Mouse (Mus musculus) skeletal muscle tissue, adult 2 months (tissue): Measurements from ENCODE around the gene Lingo3.

Experiments
- DNase-seq: peaks from one replicate; pipeline ENCODE4 v3.0.0-alpha.2; 2012; ENCODE audit warnings: low read depth, low spot score

Gene Lingo3

DNA sequence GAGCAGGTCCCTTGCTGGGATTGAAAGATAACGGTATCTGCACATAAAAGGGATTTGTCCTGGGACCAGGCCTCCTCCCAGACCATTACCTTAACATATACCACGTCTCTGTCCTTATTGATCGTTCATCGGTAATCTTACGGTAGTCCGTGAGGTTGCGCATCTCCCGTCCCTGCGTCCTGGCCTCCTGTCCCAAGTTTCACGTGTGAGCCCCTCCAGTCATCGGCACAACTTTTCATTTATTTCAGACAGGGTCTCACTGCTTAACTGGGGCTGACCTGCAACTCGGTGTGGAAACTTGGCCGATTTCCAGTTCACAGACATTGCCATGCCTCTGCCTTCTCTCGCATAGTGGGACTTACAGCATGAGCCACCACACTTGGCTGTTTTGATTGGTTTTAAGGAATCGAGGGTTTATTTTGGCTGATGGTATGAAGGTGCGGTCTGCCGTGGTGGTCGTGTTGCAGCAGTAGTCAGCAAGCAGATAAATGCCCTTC, 44.7 kb downstream of the Lingo3 start:
- DNase-seq: peak; percentile 51

GRCm38 (mm10) chr10:80798150-80799006, 45.5 kb downstream of the Lingo3 start, which contains the start of the genes Sf3a2 and Plekhj1:
Gene Sf3a2, plus strand, starts transcription at chr10:80798198.
Gene Plekhj1, minus strand, starts transcription at chr10:80798626.
- peak; percentile 98 for DNase-seq

- DNase-seq: no peak
These were observed 46.4 kb downstream of the Lingo3 start for GRCm38 (mm10) chr10:80797186-80798149.

DNA sequence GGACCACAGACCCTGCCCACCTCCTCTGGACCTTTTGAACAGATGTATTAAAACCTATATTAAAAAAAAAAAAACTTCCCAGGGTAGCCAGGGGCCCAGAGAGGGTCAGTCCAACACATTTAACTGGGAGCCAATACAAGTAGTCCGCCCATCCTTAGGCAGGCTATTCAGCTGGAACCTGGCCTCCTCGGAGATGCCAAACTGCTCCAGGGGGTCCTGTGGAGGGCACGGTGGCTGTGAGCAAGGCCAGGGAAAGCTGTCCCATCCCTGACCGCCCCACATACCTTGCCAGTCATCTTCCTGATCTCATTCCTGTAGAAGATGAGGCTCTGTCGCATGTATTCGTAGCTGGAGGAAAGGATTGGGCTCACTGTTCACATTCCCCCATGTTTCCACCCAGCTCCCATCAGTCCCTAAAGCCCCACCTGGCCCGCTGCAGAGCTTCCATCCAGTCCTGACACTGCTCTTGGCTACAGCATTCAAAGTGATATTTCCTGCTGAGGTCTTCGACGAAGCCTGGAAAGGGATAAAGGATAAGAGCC, 47.5 kb downstream of the Lingo3 start:
- no peak for DNase-seq

GRCm38 (mm10) chr10:80794750-80795149, 49.1 kb downstream of the Lingo3 start:
- no peak for DNase-seq

- DNase-seq: no peak
These were observed 50.0 kb downstream of the Lingo3 start for GRCm38 (mm10) chr10:80793803-80794202.

- no peak for DNase-seq
These were observed 50.6 kb downstream of the Lingo3 start for GRCm38 (mm10) chr10:80793033-80793784.

GRCm38 (mm10) chr10:80792175-80793032, 51.4 kb downstream of the Lingo3 start:
- DNase-seq: no peak

DNA sequence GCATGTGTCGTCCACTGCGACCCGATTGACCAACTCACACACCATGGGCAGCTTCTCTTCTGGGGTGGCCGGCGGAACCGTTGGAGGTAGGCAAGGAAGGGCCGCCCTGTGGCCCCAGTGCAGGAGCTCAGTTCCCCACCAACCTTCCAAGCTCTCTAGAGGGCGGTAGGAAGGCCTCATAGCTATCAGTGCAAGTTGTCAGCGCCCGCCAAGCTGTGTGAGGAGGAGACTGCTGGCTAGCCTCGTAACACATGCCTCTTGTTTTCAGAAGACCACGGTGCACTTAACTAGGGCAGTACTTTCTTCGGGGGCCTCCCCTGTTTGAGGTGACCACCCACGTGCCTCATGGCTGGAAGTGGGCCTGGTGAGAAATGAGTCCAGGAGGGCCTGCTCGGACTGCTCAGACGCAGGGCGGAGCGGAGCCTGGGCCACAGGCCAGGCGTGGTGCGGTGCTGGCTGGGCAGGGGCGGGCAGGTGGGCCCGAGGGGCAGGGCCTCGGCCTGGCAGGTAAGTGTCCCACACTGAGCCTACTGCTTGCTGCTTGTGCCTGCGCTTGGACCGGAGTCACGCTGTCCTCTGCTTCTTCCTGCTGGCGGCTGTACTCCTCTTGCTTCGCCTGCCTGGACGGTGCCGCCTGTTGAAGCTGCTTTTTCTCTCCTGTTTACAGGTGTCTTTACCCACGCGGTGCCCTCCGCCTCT, 52.2 kb downstream of the Lingo3 start:
- no peak for DNase-seq

GRCm38 (mm10) chr10:80790761-80791404, 53.0 kb downstream of the Lingo3 start:
- DNase-seq: no peak

DNA sequence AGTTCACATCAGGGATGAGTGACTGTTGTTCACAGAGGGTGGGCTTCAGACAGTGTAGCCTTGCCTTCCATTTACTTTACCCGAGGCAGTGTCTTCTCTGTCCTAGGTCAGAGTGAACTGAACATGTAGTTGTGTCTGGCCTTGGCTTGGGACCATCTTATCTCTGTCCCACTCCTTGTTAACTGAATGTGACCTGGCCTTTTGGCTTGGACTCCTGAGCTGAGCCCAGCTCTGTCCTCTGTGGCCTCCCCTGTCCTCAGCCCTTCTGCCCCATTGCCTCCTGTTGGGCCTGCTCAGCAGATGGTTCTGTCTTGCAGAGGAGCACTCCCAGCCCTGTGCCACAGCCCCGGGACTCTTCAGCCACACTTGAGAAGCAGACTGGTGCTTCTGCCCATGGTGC, 56.3 kb downstream of the Lingo3 start:
- DNase-seq: no peak

GRCm38 (mm10) chr10:80785963-80786362, 57.9 kb downstream of the Lingo3 start:
- no peak for DNase-seq

DNA sequence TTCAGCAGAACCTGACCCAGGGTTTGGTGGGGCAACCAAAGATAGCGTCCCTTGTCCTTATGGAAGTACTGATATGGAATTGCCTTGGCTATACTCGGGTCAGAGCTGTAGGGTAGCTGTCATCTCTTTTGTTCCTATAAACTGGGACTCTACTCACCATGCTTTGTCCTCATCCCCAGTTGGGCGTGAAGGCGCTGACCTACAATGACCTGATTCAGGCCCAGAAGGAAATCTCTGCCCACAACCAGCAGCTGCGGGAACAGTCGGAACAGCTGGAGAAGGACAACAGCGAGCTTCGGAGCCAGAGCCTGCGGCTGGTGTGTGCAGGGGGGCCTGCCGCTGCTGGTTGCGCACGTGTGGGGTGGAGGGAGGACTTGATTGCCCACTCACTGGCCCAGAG, 59.0 kb downstream of the Lingo3 start:
- no peak for DNase-seq

DNA sequence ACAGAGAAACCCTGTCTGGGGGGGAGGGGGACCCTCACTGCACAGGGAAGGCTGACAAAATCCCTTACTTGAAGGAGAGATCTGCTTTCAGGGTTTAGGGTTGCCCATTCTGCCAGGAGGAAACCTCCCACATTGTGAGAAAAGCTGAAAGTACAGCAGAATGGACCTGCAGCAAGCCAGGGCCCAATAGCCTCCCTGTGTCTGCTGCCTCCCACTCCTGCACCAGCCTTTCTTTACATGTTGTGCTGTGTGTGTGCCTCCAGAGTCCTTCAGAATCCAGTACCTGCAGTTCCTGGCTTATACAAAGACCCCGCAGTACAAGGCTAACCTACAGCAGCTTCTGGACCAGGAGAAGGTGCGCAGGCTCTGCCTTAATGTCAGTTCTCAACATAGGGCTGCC, 59.5 kb downstream of the Lingo3 start:
- DNase-seq: no peak
